Mouse (Mus musculus) heart, postnatal 25 days (tissue): ENCODE measurements around the gene Ptcd3. TPM values are rescaled to one million over a fixed set of nuclear protein-coding genes. Genes with fewer than 3 reads are reported as not detected.
"Not testable (repeated sequence)": the region's sequence is repeated elsewhere in the genome, so short reads cannot be mapped to it uniquely, and the experiment has no call there.

Experiments used
- DNase-seq: peaks from one replicate; pipeline ENCODE4 v3.0.0; 2022; ENCODE audit warnings: low spot score
- intact Hi-C: fragments of 180-260 bp; cut with DNase I; formaldehyde crosslinking; loops from one replicate; pipeline ENCODE4 v1.15.1; 2025
- total RNA-seq, 2 experiments: library from RNA; stranded (reverse); gene quantifications; 2 replicates each; pipeline ENCODE4 v1.2.3; 2021

Ptcd3 gene
- 100 to 1,000 TPM; 128 to 129 TPM for total RNA-seq

- DNase-seq = peak; percentile 79
- intact Hi-C loops = no loop called here
These were observed at the start of gene Ptcd3, which contains the start of gene Polr1a for GRCm38 (mm10) chr6:71908481-71909381. Gene Ptcd3 (minus strand): TSS chr6:71908750. Gene Polr1a (plus strand): TSS chr6:71909053.

- intact Hi-C loops = no loop called here
These were observed 42.6 kb upstream of the Ptcd3 start for GRCm38 (mm10) chr6:71951192-71951591.

GRCm38 (mm10) chr6:71950592-71950991 lies 42.0 kb upstream of the Ptcd3 start:
- intact Hi-C loops = no loop called here
- DNase-seq = no peak

More at GRCm38 (mm10) chr6:71951192-71951591, 42.6 kb upstream of the Ptcd3 start:
- no peak for DNase-seq

- intact Hi-C loops = no loop called here
These were observed 41.2 kb upstream of the Ptcd3 start for GRCm38 (mm10) chr6:71949721-71950120.

GRCm38 (mm10) chr6:71946121-71946520 lies 37.6 kb upstream of the Ptcd3 start:
- intact Hi-C loops = no loop called here
- no peak for DNase-seq

More at GRCm38 (mm10) chr6:71949721-71950120, 41.2 kb upstream of the Ptcd3 start:
- DNase-seq = no peak

- intact Hi-C loops = no loop called here
- DNase-seq = no peak
These were observed 36.6 kb upstream of the Ptcd3 start for GRCm38 (mm10) chr6:71945101-71945500.

- intact Hi-C loops = loop anchor here (5.0 kb wide), 1 partner anchor 36 kb away; no protein-coding TSS in a partner anchor
- DNase-seq = no peak
These were observed 32.4 kb upstream of the Ptcd3 start for GRCm38 (mm10) chr6:71940912-71941311.

- DNase-seq = no peak
- intact Hi-C loops = no loop called here
These were observed 27.2 kb upstream of the Ptcd3 start for GRCm38 (mm10) chr6:71935737-71936136.

GRCm38 (mm10) chr6:71934081-71934556 lies 25.6 kb upstream of the Ptcd3 start:
- intact Hi-C loops = loop anchor here (5.0 kb wide), 1 partner anchor 163 kb away; the partner anchor contains the start of gene St3gal5

GRCm38 (mm10) chr6:71932347-71932746 lies 23.8 kb upstream of the Ptcd3 start:
- intact Hi-C loops = loop anchor here (5.0 kb wide), 1 partner anchor 165 kb away; the partner anchor contains the start of gene St3gal5
- DNase-seq = no peak

More at GRCm38 (mm10) chr6:71934081-71934556, 25.6 kb upstream of the Ptcd3 start:
- DNase-seq = peak; percentile 64

- no peak for DNase-seq
- intact Hi-C loops = loop anchor here (1.0 to 5.0 kb wide), 2 partner anchors 166 to 233 kb away; partner anchors contain the start of gene St3gal5
These were observed 22.4 kb upstream of the Ptcd3 start for GRCm38 (mm10) chr6:71930830-71931437.

GRCm38 (mm10) chr6:71930053-71930452 lies 21.5 kb upstream of the Ptcd3 start:
- intact Hi-C loops = loop anchor here (1.0 to 5.0 kb wide), 2 partner anchors 167 to 234 kb away; partner anchors contain the start of gene St3gal5
- no peak for DNase-seq

GRCm38 (mm10) chr6:71927911-71928310 lies 19.4 kb upstream of the Ptcd3 start:
- intact Hi-C loops = loop anchor here (1.0 to 5.0 kb wide), 3 partner anchors 124 to 334 kb away; no protein-coding TSS in a partner anchor
- no peak for DNase-seq

- intact Hi-C loops = loop anchor here (5.0 kb wide), 2 partner anchors 127 to 337 kb away; no protein-coding TSS in a partner anchor
- not testable (repeated sequence) for DNase-seq
These were observed 16.7 kb upstream of the Ptcd3 start for GRCm38 (mm10) chr6:71925233-71925632.

GRCm38 (mm10) chr6:71920752-71921151 lies 12.2 kb upstream of the Ptcd3 start:
- intact Hi-C loops = no loop called here
- no peak for DNase-seq

GRCm38 (mm10) chr6:71911686-71912450 lies 3.3 kb upstream of the Ptcd3 start:
- intact Hi-C loops = no loop called here
- no peak for DNase-seq

GRCm38 (mm10) chr6:71909840-71910239 lies 1.3 kb upstream of the Ptcd3 start:
- no peak for DNase-seq
- intact Hi-C loops = no loop called here

GRCm38 (mm10) chr6:71909384-71909783 lies 834 bp upstream of the Ptcd3 start:
- intact Hi-C loops = no loop called here

GRCm38 (mm10) chr6:71907702-71908235 lies 781 bp downstream of the Ptcd3 start:
- no peak for DNase-seq
- intact Hi-C loops = no loop called here

More at GRCm38 (mm10) chr6:71909384-71909783, 834 bp upstream of the Ptcd3 start:
- no peak for DNase-seq
